Mouse (Mus musculus): ENCODE results near the gene Upk3b. TPM values are rescaled to one million over a fixed set of nuclear protein-coding genes. Genes with fewer than 3 reads are reported as not detected.

The Upk3b gene
- total RNA-seq, 1 experiment from 2014 or later = not detected

Other genes starting within 250 kb of the Upk3b start
- gene Srrm3, start 231.6 kb upstream of the Upk3b start, total RNA-seq (2017) = not detected in 3 replicates
- gene Hspb1, start 150.6 kb upstream of the Upk3b start, total RNA-seq (2017) = 1.9 TPM in 1 of 3 replicates, not detected in the others
- gene Ywhag, start 103.9 kb upstream of the Upk3b start, total RNA-seq (2017) = 86.4 to 119 TPM (median 100 TPM) in 3 replicates
- gene Ssc4d, start 64.0 kb upstream of the Upk3b start, total RNA-seq (2017) = 1.5 to 1.9 TPM in 2 of 3 replicates, not detected in the other
- not detected in 3 replicates for gene Zp3, start 58.4 kb upstream of the Upk3b start, total RNA-seq (2017)
- 5.4 to 11.2 TPM (median 6.8 TPM) in 3 replicates for gene Dtx2, start 43.7 kb upstream of the Upk3b start, total RNA-seq (2017)
- gene Upk3bl, start 16.0 kb downstream of the Upk3b start, total RNA-seq (2017) = not detected in 3 replicates
- gene Rasa4, start 45.4 kb downstream of the Upk3b start, total RNA-seq (2017) = 20.8 to 45.1 TPM (median 32.3 TPM) in 3 replicates
- 80.7 to 92.5 TPM (median 81.7 TPM) in 3 replicates for gene Polr2j, start 78.1 kb downstream of the Upk3b start, total RNA-seq (2017)
- 20.4 to 31.1 TPM (median 22.4 TPM) in 3 replicates for gene Lrwd1, start 97.6 kb downstream of the Upk3b start, total RNA-seq (2017)
- 8.4 to 14.0 TPM (median 11.1 TPM) in 3 replicates for gene Alkbh4, start 97.7 kb downstream of the Upk3b start, total RNA-seq (2017)
- gene Orai2, start 132.2 kb downstream of the Upk3b start, total RNA-seq (2017) = 49.2 to 68.3 TPM (median 57.3 TPM) in 3 replicates
- 11.6 to 44.1 TPM (median 27.7 TPM) in 3 replicates for gene Prkrip1, start 160.5 kb downstream of the Upk3b start, total RNA-seq (2017)
- gene Sh2b2, start 208.1 kb downstream of the Upk3b start, total RNA-seq (2017) = 9.8 to 17.4 TPM (median 10.7 TPM) in 3 replicates